Mouse (Mus musculus) MEL (cell line): ENCODE data around the gene Fam205c. TPM values are rescaled to one million over a fixed set of nuclear protein-coding genes. Genes with fewer than 3 reads are reported as not detected.

Source experiments
- DNase-seq: peaks from one replicate; pipeline ENCODE4 v3.0.0; 2011; ENCODE audit warnings: low read depth, low spot score
- H3K27ac ChIP-seq: 2 replicates; pipeline ENCODE4 v1.5.1; 2012; ENCODE audit warnings: low read depth, mild to moderate bottlenecking, control low read depth, low read length, moderate library complexity; ENCODE audit not compliant: control insufficient read depth
- H3K27me3 ChIP-seq, 2 experiments: fragments of 150-350 bp in 1 of 2; sonication (generic) in 1 of 2; 2 replicates each; pipeline ENCODE4 v1.6.1; 2012; ENCODE audit warnings: low read length in 2 of 2, mild to moderate bottlenecking in 2 of 2, improper control_type of control experiment in 1 of 2, moderate library complexity in 1 of 2; ENCODE audit not compliant: insufficient read depth in 2 of 2, control insufficient read depth in 1 of 2
- H3K36me3 ChIP-seq, 2 experiments: 2 replicates each; pipeline ENCODE4 v1.6.1; 2012 to 2014; ENCODE audit warnings: low read length in 2 of 2, improper control_type of control experiment in 1 of 2, inconsistent platforms in 1 of 2, mild to moderate bottlenecking in 1 of 2; ENCODE audit not compliant: insufficient read depth in 2 of 2, control insufficient read depth in 1 of 2
- H3K4me1 ChIP-seq, 2 experiments: fragments of 150-350 bp in 1 of 2; sonication (generic) in 1 of 2; 2 replicates each; pipeline ENCODE4 v1.6.1; 2012; ENCODE audit warnings: low read length in 2 of 2, improper control_type of control experiment in 1 of 2, mild to moderate bottlenecking in 1 of 2; ENCODE audit not compliant: insufficient read depth in 2 of 2, control insufficient read depth in 1 of 2
- H3K4me3 ChIP-seq, 2 experiments: fragments of 150-350 bp in 1 of 2; sonication (generic) in 1 of 2; 2 replicates each; pipeline ENCODE4 v1.5.1; 2012; ENCODE audit warnings: low read depth in 2 of 2, low read length in 2 of 2, mild to moderate bottlenecking in 2 of 2, moderate library complexity in 2 of 2, control low read depth in 1 of 2, improper control_type of control experiment in 1 of 2; ENCODE audit not compliant: control insufficient read depth in 1 of 2, insufficient read depth in 1 of 2
- H3K79me2 ChIP-seq: 2 replicates; pipeline ENCODE4 v1.6.1; 2012; ENCODE audit warnings: mild to moderate bottlenecking, low read length, moderate library complexity; ENCODE audit not compliant: control insufficient read depth, poor library complexity, insufficient read depth
- H3K9ac ChIP-seq: 2 replicates; pipeline ENCODE4 v1.6.1; 2012; ENCODE audit warnings: low read depth, mild to moderate bottlenecking, control low read depth, low read length, moderate library complexity; ENCODE audit not compliant: control insufficient read depth, poor library complexity, severe bottlenecking
- H3K9me3 ChIP-seq: fragments of 150-350 bp; sonication (generic); replicated peaks from 2 replicates; pipeline ENCODE4 v1.6.1; 2012; ENCODE audit warnings: mild to moderate bottlenecking, low read length, improper control_type of control experiment, moderate library complexity; ENCODE audit not compliant: insufficient read depth
- CTCF ChIP-seq, 3 experiments: IDR thresholded peaks in 2 of 3; conservative IDR thresholded peaks in 1 of 3; 2 replicates each; pipeline ENCODE4 v1.5.1; 2011 to 2012; ENCODE audit warnings: low read length in 3 of 3, low read depth in 2 of 3, mild to moderate bottlenecking in 2 of 3, improper control_type of control experiment in 1 of 3, inconsistent platforms in 1 of 3, mixed read lengths in 1 of 3, moderate library complexity in 1 of 3; ENCODE audit not compliant: control insufficient read depth in 1 of 3, insufficient read depth in 1 of 3, poor library complexity in 1 of 3, severe bottlenecking in 1 of 3
- ETS1 ChIP-seq: IDR thresholded peaks from 2 replicates; pipeline ENCODE4 v1.6.1; 2012; ENCODE audit warnings: low read depth, mild to moderate bottlenecking, inconsistent platforms, low read length, improper control_type of control experiment, moderate library complexity
- GATA1 ChIP-seq: IDR thresholded peaks from 2 replicates; pipeline ENCODE4 v1.6.1; 2011; ENCODE audit warnings: low read depth, low read length, improper control_type of control experiment
- HCFC1 ChIP-seq: IDR thresholded peaks from 2 replicates; pipeline ENCODE4 v1.6.1; 2012; ENCODE audit warnings: low read depth, mild to moderate bottlenecking, inconsistent platforms, low read length, improper control_type of control experiment, moderate library complexity
- KAT2A ChIP-seq: conservative IDR thresholded peaks from 2 replicates; pipeline ENCODE4 v1.6.1; 2012; ENCODE audit warnings: low read depth, low read length, improper control_type of control experiment, inconsistent platforms
- MAX ChIP-seq: IDR thresholded peaks from 2 replicates; pipeline ENCODE4 v1.6.1; 2011; ENCODE audit warnings: low read length, improper control_type of control experiment
- NELFE ChIP-seq: IDR thresholded peaks from 2 replicates; pipeline ENCODE4 v1.6.1; 2011; ENCODE audit warnings: low read depth, low read length, improper control_type of control experiment
- POLR2AphosphoS2 ChIP-seq: IDR thresholded peaks from 2 replicates; pipeline ENCODE4 v1.6.1; 2011; ENCODE audit warnings: low read length, improper control_type of control experiment
- RAD21 ChIP-seq: IDR thresholded peaks from 2 replicates; pipeline ENCODE4 v1.6.1; 2011; ENCODE audit warnings: mild to moderate bottlenecking, low read depth, low read length, improper control_type of control experiment
- SIN3A ChIP-seq: IDR thresholded peaks from 2 replicates; pipeline ENCODE4 v1.6.1; 2012; ENCODE audit warnings: low read length, improper control_type of control experiment, inconsistent platforms
- SMC3 ChIP-seq: IDR thresholded peaks from 2 replicates; pipeline ENCODE4 v1.6.1; 2011; ENCODE audit warnings: low read depth, low read length, improper control_type of control experiment
- ZC3H11A ChIP-seq: IDR thresholded peaks from 2 replicates; pipeline ENCODE4 v1.6.1; 2012; ENCODE audit warnings: low read depth, mild to moderate bottlenecking, inconsistent platforms, low read length, improper control_type of control experiment
- polyA plus RNA-seq, 2 experiments: library from polyadenylated mRNA; stranded (reverse) in 1 of 2; unstranded in 1 of 2; fragments of >175 nt in 1 of 2; fragments of >200 nt in 1 of 2; gene quantifications; 2 replicates each; pipeline versions ENCODE4 v1.2.1 to v1.2.4; 2012; ENCODE audit warnings: low replicate concordance in 2 of 2, low read depth in 1 of 2; ENCODE audit not compliant: insufficient read length in 2 of 2, insufficient read depth in 1 of 2, missing spikeins in 1 of 2
- total RNA-seq: library from RNA; depleted of rRNA; stranded (reverse); fragments of 300-350 nt; gene quantifications from 2 replicates; pipeline ENCODE4 v1.2.3, GENCODE M21; 2012

Gene Fam205c
- total and polyA plus RNA-seq, 3 experiments, result not detected

- H3K9me3 ChIP-seq, result no peaks in the 10 kb centered on the region
- peak; percentile 1 for DNase-seq
- H3K79me2 ChIP-seq, result no peaks in the 10 kb centered on the region
- H3K27ac ChIP-seq, result no peak overlapping the region
- no peaks in the 10 kb centered on the region for H3K27me3 ChIP-seq
- H3K4me1 ChIP-seq, result no peaks in the 10 kb centered on the region; a peak in 1 of 4 replicates
- H3K36me3 ChIP-seq, result no peaks in the 10 kb centered on the region
- H3K9ac ChIP-seq, result no peak overlapping the region
- no peak overlapping the region for H3K4me3 ChIP-seq
- no peak for TF ChIP-seq SIN3A
- no peak for TF ChIP-seq CTCF (IDR thresholded peaks at IDR 0.05 in 2 of 3, conservative IDR thresholded peaks at IDR 0.05 in 1 of 3; ENCODE audit: control insufficient read depth in 1 of 3, insufficient read depth in 1 of 3, low read depth in 2 of 3, low read length in 3 of 3, poor library complexity in 1 of 3, severe bottlenecking in 1 of 3)
- TF ChIP-seq MAX, result no peak
These were observed 1.1 kb downstream of the Fam205c start for GRCm38 (mm10) chr4:42872746-42873435.

- Histone ChIP-seq H3K79me2 (no peaks in the 10 kb centered on the region), H3K4me3 (no peak overlapping the region), H3K4me1 (no peaks in the 10 kb centered on the region; a peak in 1 of 4 replicates), H3K9ac (no peak overlapping the region), H3K36me3 (0 out of 4 replicates have a peak, but pooled peaks cover 0 to 3% of the 10 kb centered on the region in 2 experiments), H3K27ac (no peak overlapping the region), H3K9me3 (no peaks in the 10 kb centered on the region)
- DNase-seq, result peak; percentile 0
- TF ChIP-seq ETS1, result no peak
- TF ChIP-seq CTCF (IDR thresholded peaks at IDR 0.05 in 2 of 3, conservative IDR thresholded peaks at IDR 0.05 in 1 of 3; ENCODE audit: control insufficient read depth in 1 of 3, insufficient read depth in 1 of 3, low read depth in 2 of 3, low read length in 3 of 3, poor library complexity in 1 of 3, severe bottlenecking in 1 of 3), result no peak
- TF ChIP-seq, all 39 proteins: peak for 0
- H3K27me3 ChIP-seq, result no peaks in the 10 kb centered on the region
These were observed 1.9 kb downstream of the Fam205c start for GRCm38 (mm10) chr4:42872151-42872550.

GRCm38 (mm10) chr4:42870748-42871147, 3.3 kb downstream of the Fam205c start:
- Histone ChIP-seq H3K79me2 (no peaks in the 10 kb centered on the region), H3K36me3 (0 out of 4 replicates have a peak, but pooled peaks cover 0 to 5% of the 10 kb centered on the region in 2 experiments), H3K27me3 (no peaks in the 10 kb centered on the region), H3K9ac (no peak overlapping the region), H3K27ac (no peak overlapping the region), H3K4me3 (no peak overlapping the region), H3K4me1 (peaks cover 2 to 4% of the 10 kb centered on the region in 2 experiments; a peak in 2 of 4 replicates), H3K9me3 (no peaks in the 10 kb centered on the region)
- TF ChIP-seq CTCF (IDR thresholded peaks at IDR 0.05 in 2 of 3, conservative IDR thresholded peaks at IDR 0.05 in 1 of 3; ENCODE audit: control insufficient read depth in 1 of 3, insufficient read depth in 1 of 3, low read depth in 2 of 3, low read length in 3 of 3, poor library complexity in 1 of 3, severe bottlenecking in 1 of 3), result peak in 1 of 3 experiments; percentile 65; a peak in 2 of 6 replicates
- TF ChIP-seq POLR2AphosphoS2, result no peak
- no peak for TF ChIP-seq KAT2A
- TF ChIP-seq NELFE, result no peak
- TF ChIP-seq RAD21, result peak; percentile 56
- TF ChIP-seq HCFC1, result no peak
- no peak for TF ChIP-seq GATA1
- TF ChIP-seq SMC3, result peak; percentile 82
- TF ChIP-seq ZC3H11A, result peak; percentile 63
- DNase-seq, result peak; percentile 48
